Mouse (Mus musculus): Measurements from ENCODE around the gene Wfdc9.

DNA sequence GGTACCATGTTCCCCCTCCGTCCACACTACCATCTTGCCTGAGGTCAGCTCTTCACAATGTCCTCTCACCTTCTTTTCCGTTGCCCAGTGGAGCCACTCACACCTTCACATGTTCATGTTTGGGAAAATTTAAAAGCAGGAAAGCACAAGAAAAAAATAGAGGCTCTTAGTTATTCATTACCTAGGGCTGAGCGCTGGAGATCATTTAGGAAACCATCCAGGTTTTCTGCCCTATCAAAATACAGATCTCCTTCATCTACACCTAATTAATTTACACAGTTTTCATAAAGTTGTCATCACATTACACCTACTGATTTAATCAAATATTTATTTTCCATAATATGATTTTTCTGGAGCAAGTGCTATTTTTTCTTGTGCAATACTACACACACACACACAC, 17.7 kb downstream of the Wfdc9 start, which contains the start of gene Wfdc16:
- TF ChIP-seq POLR2A (IDR thresholded peaks at IDR 0.05; ENCODE audit: borderline replicate concordance, extremely low read depth, low read depth, low read length) (no peak), CTCF (IDR thresholded peaks at IDR 0.05; ENCODE audit: insufficient read depth, low read length) (no peak)

All from lung, adult 2 months (tissue).